Mouse (Mus musculus): ENCODE data around the gene Ptprm. TPM values are rescaled to one million over a fixed set of nuclear protein-coding genes. Genes with fewer than 3 reads are reported as not detected.

Ptprm gene
- total RNA-seq, 1 experiment from 2014 or later: not detected

GRCm38 (mm10) chr17:67350536-67350935 is 3.7 kb downstream of the Ptprm start:
- no peak for ATAC-seq (ENCODE audit: extremely low read depth, insufficient number of reproducible peaks, low FRiP score, poor library complexity, severe bottlenecking)

- no peak for ATAC-seq (ENCODE audit: extremely low read depth, insufficient number of reproducible peaks, low FRiP score, poor library complexity, severe bottlenecking)
These were observed 4.7 kb downstream of the Ptprm start for GRCm38 (mm10) chr17:67349594-67349993.

GRCm38 (mm10) chr17:67346921-67347320 is 7.3 kb downstream of the Ptprm start:
- ATAC-seq (ENCODE audit: extremely low read depth, insufficient number of reproducible peaks, low FRiP score, poor library complexity, severe bottlenecking): no peak

GRCm38 (mm10) chr17:67345157-67345556 is 9.1 kb downstream of the Ptprm start:
- ATAC-seq (ENCODE audit: extremely low read depth, insufficient number of reproducible peaks, low FRiP score, poor library complexity, severe bottlenecking): no peak

DNA sequence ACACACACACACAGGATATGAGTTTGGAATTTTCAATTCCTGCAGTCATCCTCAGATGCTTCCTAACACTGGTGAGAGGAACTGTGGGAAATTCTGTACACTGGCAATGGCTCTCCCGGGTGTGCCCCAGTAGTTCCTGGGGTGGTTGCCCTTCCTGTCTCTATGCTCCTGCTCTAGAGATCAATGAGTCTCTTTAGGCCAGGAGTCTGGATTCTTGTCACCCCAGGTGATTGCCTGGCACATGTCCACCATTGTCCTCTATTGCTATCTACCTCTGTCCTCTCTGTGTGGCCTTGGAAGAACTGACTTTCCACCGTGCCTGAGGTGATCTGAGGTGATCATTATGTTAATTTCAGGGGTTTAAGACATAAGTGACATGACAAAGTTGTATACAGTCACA is 10.8 kb downstream of the Ptprm start:
- no peak for ATAC-seq (ENCODE audit: extremely low read depth, insufficient number of reproducible peaks, low FRiP score, poor library complexity, severe bottlenecking)

DNA sequence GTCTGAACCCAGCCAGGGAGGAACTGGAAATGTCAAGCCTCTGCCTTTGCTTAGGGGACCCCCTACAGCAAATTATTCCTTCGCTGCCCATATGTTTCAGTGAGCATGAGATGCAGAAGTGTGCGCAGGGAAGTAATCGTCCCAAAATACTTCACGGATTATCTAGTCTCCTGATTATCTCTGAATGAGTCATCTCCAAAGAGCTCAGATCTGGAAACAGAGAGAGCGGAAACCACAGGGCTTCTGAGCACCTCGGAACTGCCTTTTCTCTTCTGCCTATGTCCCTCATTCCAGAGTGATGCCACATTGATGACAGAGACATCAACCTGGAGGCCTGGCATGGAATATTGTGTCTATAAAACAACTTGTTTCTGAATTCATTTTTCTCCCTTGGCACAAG is 11.3 kb downstream of the Ptprm start:
- no peak for ATAC-seq (ENCODE audit: extremely low read depth, insufficient number of reproducible peaks, low FRiP score, poor library complexity, severe bottlenecking)

- ATAC-seq (ENCODE audit: extremely low read depth, insufficient number of reproducible peaks, low FRiP score, poor library complexity, severe bottlenecking): no peak
These were observed 13.9 kb downstream of the Ptprm start for GRCm38 (mm10) chr17:67340362-67340761.

DNA sequence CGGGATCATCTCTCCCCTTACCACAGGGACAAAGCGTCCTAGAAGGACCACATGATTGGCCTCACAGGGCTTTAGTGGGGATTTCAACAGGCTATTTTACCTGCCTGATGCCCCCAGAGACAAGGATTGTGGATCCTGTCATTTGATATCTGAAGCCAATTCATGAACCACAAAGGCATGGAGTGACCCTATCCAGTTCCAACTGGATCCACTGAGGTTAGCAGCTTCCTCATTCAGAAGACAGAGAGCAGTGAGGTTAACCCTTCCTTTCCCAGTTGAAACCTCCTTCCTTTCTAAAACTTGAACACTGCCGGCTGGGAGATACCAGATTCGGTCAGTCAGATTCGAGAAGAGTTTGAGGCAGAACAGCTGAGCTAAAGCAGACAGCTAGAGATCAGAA is 14.7 kb downstream of the Ptprm start:
- ATAC-seq (ENCODE audit: extremely low read depth, insufficient number of reproducible peaks, low FRiP score, poor library complexity, severe bottlenecking): no peak

DNA sequence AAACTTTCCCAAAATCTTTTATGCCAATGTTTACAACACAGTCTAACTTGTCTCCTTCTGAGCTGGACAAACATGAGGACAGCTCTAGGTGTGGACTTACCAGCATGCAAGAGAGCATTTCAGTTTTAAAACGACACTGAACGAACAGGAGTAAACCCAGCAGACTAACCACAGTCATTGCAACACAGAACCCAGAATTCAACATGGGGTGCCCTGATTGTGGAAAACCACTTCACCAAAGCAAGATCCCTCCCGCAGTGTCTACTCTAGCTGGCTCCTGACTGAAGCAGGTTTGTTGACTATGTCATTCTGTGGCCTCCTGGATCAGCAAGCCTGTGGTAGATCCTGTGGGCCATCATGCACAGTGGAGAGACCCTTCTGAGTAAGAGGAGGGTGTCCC is 19.9 kb downstream of the Ptprm start:
- no peak for ATAC-seq (ENCODE audit: extremely low read depth, insufficient number of reproducible peaks, low FRiP score, poor library complexity, severe bottlenecking)

GRCm38 (mm10) chr17:67329435-67329834 is 24.8 kb downstream of the Ptprm start:
- no peak for ATAC-seq (ENCODE audit: extremely low read depth, insufficient number of reproducible peaks, low FRiP score, poor library complexity, severe bottlenecking)

DNA sequence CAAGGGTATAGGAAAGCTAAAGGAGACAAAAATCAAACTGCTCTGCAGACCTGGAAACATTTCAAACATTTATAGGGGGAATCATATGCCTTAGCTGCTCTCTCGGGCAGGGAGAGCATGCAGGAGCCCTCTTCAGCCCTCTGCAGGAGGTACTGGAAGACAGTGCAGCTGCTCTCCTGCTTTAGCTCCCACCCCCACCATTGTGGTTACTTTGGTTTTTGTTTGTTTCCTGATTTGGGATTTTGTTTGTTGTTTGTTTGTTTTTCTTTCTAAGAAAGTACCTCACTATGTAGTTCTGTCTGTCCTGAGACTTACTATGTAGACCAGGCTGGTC is 29.8 kb downstream of the Ptprm start:
- ATAC-seq (ENCODE audit: extremely low read depth, insufficient number of reproducible peaks, low FRiP score, poor library complexity, severe bottlenecking): no peak

DNA sequence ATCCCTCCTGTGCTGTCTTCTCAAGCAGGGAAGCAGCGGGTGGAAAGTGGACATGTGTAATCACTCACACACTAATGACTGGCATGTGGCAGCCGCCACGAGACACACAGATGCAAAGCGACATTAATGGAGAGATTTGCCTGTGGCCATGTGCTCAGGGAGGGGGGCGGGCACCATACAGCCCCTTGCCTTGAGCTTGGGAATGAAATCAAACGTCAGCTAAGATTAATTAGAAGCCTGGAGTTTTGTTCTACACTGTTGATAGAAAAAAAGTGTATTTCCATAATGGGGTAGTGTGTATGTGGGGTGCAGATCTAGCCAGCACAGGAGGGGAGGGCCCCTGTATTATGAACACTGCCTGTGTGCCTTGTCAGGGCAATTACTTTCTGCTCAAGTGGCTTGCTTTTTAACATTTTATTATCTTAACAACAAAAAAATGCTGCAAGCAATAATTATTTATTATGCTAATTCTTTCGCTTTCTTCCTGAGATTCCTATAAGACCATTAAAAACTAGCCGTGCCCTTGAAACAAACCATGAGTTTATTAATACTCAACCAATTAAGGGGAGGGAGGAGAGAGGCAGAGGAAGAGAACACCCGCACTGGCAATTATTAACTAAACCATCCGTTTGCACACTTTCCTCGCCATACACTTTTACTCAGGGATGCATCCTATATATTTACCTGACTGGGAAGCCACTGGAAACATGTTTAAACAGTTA is 30.3 kb downstream of the Ptprm start:
- no peak for ATAC-seq (ENCODE audit: extremely low read depth, insufficient number of reproducible peaks, low FRiP score, poor library complexity, severe bottlenecking)

- no peak for ATAC-seq (ENCODE audit: extremely low read depth, insufficient number of reproducible peaks, low FRiP score, poor library complexity, severe bottlenecking)
These were observed 39.6 kb downstream of the Ptprm start for GRCm38 (mm10) chr17:67314491-67315205.

DNA sequence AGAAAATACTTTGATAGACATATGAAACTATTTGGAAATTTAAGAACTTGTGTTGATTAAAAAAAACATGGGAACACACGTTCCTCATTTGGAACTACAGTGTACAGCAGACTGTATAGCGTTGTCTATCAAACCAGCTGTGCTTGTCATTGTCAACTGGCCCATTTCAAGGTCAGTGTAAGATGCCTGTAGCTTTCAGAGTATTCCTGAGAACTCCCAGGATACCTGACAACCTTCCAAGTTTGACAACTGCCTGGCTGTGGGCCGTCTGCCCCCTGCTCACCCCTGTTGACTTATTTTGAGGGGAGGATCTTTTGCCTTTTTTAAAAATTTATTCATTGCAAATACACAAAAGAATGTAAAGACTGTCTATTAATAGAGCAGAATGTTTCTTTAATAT is 45.8 kb downstream of the Ptprm start:
- ATAC-seq (ENCODE audit: extremely low read depth, insufficient number of reproducible peaks, low FRiP score, poor library complexity, severe bottlenecking): no peak

DNA sequence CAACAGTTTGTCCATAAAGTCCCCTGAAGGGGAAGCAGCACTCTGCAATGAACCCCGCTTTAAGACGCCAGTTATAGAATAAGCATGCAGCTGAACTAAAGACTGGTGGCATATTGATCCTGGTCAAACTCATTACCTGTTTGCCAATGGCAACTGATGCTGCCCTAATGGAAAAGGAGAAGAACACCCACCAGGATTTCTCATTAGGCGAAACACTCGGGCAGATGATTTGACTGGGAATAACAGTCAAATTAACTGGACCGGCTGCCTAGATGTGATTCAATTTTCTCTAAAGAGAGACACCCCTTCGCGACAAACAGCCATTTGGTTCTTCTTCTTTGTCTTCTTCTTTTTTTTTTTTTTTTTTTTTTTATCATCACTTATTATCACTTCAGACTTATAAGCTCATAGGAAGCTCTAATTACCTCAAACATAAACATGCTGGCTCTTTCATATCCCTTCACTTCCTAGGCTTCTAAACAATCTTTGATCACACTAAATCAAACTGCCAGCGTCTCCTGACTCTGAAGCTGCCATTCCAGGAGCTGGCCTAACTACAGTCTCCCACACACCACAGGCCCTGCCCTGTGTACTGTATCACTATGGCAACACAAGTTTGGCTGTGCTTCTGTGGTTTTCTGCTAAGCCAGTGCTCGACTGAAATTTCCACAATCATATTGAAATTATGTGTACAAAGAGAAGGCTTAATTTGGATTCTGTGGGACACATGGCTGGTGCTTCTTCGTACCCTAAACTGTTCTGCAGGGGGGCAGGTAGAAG is 48.0 kb downstream of the Ptprm start:
- ATAC-seq (ENCODE audit: extremely low read depth, insufficient number of reproducible peaks, low FRiP score, poor library complexity, severe bottlenecking): no peak

DNA sequence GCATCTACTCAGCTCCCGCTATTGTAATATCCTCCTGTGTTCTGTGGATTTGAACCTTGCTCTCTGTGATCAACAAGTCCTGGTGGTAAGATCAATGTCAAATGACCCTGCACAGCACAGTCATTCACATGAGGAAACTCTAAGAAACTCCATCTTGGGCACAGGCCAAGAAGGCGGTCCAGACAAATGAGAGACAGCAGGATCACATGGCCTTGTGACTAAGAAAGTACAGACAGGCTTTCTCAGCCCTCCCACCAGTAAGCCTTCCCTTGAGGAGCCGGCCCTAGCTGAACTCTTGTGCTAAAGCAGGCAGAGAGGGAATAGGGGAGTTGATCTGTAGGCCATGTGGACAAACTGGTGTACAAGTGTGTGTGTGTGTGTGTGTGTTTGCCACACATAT is 49.4 kb downstream of the Ptprm start:
- no peak for ATAC-seq (ENCODE audit: extremely low read depth, insufficient number of reproducible peaks, low FRiP score, poor library complexity, severe bottlenecking)

GRCm38 (mm10) chr17:67303326-67304099 is 50.7 kb downstream of the Ptprm start:
- ATAC-seq (ENCODE audit: extremely low read depth, insufficient number of reproducible peaks, low FRiP score, poor library complexity, severe bottlenecking): no peak

DNA sequence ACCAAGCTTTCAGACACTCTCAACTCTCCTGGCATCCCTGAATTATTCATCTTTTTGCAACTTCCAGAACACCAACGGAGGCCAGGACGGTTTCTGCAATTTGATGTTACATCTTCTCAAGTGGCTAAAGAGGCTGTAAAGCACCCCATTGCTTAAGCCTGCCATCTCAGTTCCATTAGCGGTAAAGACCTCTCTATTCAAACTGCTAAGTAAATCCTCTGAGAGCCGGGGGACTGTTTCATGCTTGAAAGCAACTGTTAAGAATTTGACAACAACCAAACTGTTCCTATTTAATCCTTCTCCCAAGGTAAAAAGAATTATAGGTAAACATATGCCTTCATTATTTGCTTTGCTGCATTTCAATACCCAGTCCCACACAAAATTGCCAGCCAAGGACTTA is 51.7 kb downstream of the Ptprm start:
- ATAC-seq (ENCODE audit: extremely low read depth, insufficient number of reproducible peaks, low FRiP score, poor library complexity, severe bottlenecking): no peak

DNA sequence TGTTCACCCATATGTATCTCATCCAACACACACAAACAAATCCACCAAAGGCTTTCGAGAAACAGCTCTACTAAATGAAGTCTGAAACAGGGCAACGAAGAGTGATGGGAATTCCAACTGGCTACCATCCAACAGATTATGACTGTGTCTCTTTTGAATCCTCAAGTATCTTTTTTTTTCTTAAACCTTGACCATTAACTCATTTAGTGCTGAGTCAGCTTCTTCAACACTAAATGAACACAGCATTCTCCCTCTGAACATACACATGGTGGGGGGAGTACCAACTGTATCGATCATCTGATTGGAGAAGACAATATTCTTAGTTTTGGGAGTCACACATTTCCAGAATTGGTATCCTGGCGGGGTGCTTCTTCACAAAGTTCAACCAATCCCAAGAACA is 52.2 kb downstream of the Ptprm start:
- ATAC-seq (ENCODE audit: extremely low read depth, insufficient number of reproducible peaks, low FRiP score, poor library complexity, severe bottlenecking): no peak
